Mouse (Mus musculus): Measurements from ENCODE around the gene Dgcr8. TPM values are rescaled to one million over a fixed set of nuclear protein-coding genes. Genes with fewer than 3 reads are reported as not detected.

The Dgcr8 gene
- polyA plus RNA-seq, 1 experiment from 2014 or later: 35.2 TPM

DNA sequence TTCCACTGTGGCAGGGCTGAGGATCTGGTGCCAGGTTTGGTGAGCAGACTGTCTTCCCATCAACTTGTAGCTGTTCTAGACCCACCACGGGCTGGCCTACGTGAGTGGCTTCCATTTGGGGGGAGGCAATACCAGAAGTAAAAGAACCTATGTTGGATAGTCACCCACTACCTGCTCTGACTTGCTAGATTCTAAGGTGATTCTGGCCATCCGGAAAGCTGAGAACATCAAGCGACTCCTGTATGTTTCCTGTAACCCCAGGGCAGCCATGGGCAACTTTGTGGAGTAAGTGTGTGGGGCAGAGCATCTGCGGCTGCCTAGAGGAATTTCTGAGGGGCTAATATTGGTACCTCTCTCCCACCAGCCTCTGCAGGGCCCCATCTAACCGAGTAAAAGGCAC, 36.3 kb downstream of the Dgcr8 start:
- no peak for ATAC-seq (ENCODE audit: low FRiP score)

DNA sequence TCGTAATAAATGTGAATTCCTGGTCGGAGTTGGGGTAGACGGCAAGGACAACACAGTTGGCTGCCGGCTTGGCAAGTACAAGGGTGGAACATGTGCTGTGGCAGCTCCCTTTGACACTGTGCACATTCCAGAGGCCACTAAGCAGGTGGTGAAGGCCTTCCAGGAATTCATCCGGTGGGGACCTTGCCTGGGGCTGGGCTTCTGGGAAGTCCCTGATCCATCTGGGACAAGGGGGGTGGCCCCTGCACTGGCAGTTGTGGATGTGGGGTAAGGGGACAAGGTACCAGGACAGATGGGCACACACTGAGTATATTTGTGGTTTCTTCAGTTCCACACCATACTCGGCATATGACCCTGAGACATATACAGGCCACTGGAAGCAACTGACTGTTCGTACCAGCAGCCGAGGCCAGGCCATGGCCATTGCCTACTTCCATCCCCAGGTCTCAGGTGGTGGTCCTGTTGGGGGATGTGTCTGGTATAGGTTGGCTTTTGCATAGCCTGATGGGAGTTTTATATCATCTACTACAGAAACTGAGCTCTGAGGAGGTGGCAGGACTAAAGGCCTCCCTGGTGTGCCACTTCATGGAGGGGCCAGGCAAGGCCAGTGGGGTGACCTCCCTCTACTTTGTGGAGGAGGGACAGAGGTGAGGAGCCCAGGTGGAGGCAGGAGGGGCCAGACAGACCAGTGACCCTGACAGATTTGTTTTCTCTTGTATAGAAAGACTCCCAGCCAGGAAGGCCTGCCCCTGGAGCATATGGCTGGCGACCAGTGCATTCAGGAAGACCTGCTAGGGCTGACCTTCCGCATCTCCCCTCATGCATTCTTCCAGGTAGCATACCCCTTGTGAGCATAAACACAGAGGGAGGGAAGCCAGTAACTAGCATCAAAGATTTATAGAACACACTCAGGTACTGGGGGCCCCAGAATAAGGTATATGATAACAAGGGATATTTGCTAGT, 37.9 kb downstream of the Dgcr8 start:
- Histone ChIP-seq H3K27me3 (ENCODE audit: control insufficient read depth, insufficient read depth, low read length) (no peaks in the 10 kb centered on the region), H3K4me3 (replicated peaks; ENCODE audit: low read length) (no peak overlapping the region; the same call in 1 of the 2 replicates), H3K27ac (no peak overlapping the region), H3K4me2 (replicated peaks) (peak overlapping the region; percentile 94), H3K9me3 (ENCODE audit: control insufficient read depth, low read length) (no peaks in the 10 kb centered on the region), H3K4me1 (replicated peaks; ENCODE audit: control insufficient read depth, insufficient read depth, low read length) (peaks cover 28% of the 10 kb centered on the region), H3K9ac (peak overlapping the region; percentile 74; the same call in 1 of the 2 replicates), H3K36me3 (replicated peaks; ENCODE audit: control insufficient read depth, insufficient read depth) (peaks cover 65% of the 10 kb centered on the region)
- DNase-seq (ENCODE audit: low spot score) (no peak), ATAC-seq (ENCODE audit: low FRiP score) (no peak)
- WGBS: 67% methylated on average over 10 of the region's 10 CpGs

More for the DNA sequence above, 36.3 kb downstream of the Dgcr8 start:
- DNase-seq (ENCODE audit: low spot score): no peak
- H3K9ac ChIP-seq: no peak overlapping the region
- H3K27me3 ChIP-seq (ENCODE audit: control insufficient read depth, insufficient read depth, low read length): no peaks in the 10 kb centered on the region
- H3K4me1 ChIP-seq (replicated peaks; ENCODE audit: control insufficient read depth, insufficient read depth, low read length): peaks cover 18% of the 10 kb centered on the region
- peaks cover 71% of the 10 kb centered on the region for H3K36me3 ChIP-seq (replicated peaks; ENCODE audit: control insufficient read depth, insufficient read depth)
- no peak overlapping the region for H3K27ac ChIP-seq
- H3K4me3 ChIP-seq (replicated peaks; ENCODE audit: low read length): no peak overlapping the region
- WGBS: 86% methylated on average over 6 of the region's 6 CpGs
- no peaks in the 10 kb centered on the region for H3K9me3 ChIP-seq (ENCODE audit: control insufficient read depth, low read length)
- no peak overlapping the region for H3K4me2 ChIP-seq (replicated peaks)

DNA sequence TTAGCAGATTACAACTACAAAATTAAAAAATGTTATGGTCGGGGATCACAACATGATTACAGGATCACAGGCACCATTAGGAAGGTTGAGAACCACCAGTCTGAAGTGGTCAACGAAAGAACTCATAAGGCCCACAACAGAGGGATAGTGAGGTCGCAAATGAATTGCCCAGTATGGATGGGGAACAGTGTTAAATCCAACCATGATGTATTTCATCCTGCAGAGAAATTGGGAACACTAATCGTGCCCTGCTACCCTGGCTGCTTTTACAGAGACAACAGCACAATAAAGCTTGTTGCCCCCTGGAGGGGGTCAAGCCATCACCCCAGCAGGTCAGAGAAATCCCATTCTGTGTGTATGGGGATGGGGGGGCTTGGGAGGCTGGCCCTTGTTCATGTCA, 38.8 kb downstream of the Dgcr8 start:
- H3K4me1 ChIP-seq (replicated peaks; ENCODE audit: control insufficient read depth, insufficient read depth, low read length): peaks cover 28% of the 10 kb centered on the region
- WGBS: 54% methylated on average over 4 of the region's 4 CpGs
- H3K36me3 ChIP-seq (replicated peaks; ENCODE audit: control insufficient read depth, insufficient read depth): peaks cover 65% of the 10 kb centered on the region

DNA sequence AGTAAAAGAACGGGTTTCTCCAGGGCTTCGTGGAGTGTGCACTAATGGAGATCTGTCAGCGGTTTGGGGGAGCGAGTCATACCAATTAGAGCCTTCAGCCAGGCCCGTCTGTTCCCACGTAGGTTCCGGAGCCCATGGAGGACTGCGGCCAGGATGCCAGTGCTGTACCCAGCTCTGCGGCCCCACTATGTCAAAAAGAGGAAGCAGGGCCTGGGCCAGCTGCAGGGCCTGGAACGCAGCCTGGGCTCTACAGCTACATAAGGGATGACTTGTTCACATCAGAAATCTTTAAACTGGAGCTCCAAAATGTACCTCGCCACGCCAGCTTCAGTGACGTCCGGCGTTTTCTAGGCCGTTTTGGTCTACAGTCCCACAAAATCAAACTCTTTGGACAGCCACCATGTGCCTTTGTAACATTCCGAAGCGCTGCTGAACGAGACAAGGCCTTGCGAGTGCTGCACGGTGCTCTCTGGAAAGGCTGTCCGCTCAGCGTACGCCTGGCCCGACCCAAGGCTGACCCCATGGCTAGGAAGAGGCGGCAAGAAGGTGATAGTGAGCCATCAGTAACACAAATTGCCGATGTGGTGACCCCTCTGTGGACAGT, 39.6 kb downstream of the Dgcr8 start:
- no peaks in the 10 kb centered on the region for H3K27me3 ChIP-seq (ENCODE audit: control insufficient read depth, insufficient read depth, low read length)
- H3K4me2 ChIP-seq (replicated peaks): peak overlapping the region; percentile 94
- H3K27ac ChIP-seq: peak overlapping the region; percentile 87
- WGBS: 8% methylated on average over 27 of the region's 27 CpGs
- peak overlapping the region; percentile 87 for H3K4me3 ChIP-seq (replicated peaks; ENCODE audit: low read length)
- DNase-seq (ENCODE audit: low spot score) (peak; percentile 29), ATAC-seq (ENCODE audit: low FRiP score) (peak; percentile 5)
- H3K9me3 ChIP-seq (ENCODE audit: control insufficient read depth, low read length): no peaks in the 10 kb centered on the region
- peaks cover 28% of the 10 kb centered on the region for H3K4me1 ChIP-seq (replicated peaks; ENCODE audit: control insufficient read depth, insufficient read depth, low read length)
- H3K9ac ChIP-seq: peak overlapping the region; percentile 74
- H3K36me3 ChIP-seq (replicated peaks; ENCODE audit: control insufficient read depth, insufficient read depth): peaks cover 65% of the 10 kb centered on the region

More for the DNA sequence above, 38.8 kb downstream of the Dgcr8 start:
- Histone ChIP-seq H3K27ac (no peak overlapping the region), H3K4me3 (replicated peaks; ENCODE audit: low read length) (peak overlapping the region; percentile 87), H3K9me3 (ENCODE audit: control insufficient read depth, low read length) (no peaks in the 10 kb centered on the region), H3K4me2 (replicated peaks) (peak overlapping the region; percentile 94), H3K27me3 (ENCODE audit: control insufficient read depth, insufficient read depth, low read length) (no peaks in the 10 kb centered on the region), H3K9ac (peak overlapping the region; percentile 74)
- no peak for ATAC-seq (ENCODE audit: low FRiP score)
- DNase-seq (ENCODE audit: low spot score): no peak

DNA sequence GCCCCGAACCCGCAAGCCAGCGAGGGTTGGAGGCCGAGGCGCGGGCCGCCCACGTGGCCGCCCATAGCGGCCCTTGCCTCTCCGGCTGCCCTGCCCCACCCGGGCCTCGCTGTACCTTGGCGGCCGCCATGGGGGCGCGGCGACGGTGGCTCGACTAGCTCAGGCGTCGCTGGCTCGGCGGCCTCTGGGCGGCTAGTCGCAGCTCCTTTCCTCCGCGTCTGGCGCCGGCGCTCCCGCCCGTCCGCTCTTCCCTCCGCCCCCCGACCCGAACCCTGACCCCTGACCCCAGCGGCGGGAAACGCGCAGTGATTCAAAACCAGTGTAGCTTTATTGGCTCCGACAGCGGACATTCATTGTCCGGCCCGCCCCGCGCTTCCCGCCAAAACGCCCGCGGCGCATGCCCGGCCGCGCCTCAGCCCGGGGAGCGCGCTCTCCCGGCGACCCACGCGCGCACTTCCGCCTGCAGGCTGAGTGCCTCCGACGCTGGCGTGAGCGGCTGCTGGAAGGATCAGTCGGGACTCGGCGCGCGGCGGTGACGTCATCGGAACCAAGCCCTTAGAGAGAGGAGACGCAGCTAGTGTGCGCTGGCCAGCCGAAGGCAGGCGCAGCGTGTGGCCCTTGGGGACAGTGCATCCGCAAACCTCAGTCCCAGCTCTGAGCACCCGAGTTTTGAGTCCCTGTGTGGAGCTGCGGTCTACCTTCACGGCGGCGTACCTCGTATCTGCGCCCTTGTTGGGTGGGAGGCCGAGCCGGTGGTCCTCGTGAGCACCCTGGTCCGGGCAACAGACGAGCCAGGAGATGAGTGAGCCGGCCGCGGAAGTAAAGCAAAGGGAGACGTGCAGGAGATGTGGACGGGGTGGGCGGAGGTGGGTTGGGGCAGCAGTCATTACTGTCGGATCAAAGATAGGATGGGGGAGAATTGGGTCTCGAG, 40.3 kb downstream of the Dgcr8 start, which contains the start of the genes Trmt2a and Ranbp1:
TSS of gene Trmt2a (plus strand) at position 247 of the 931 bp plus-strand sequence.
TSS of gene Ranbp1 (minus strand) at position 300 of the 931 bp plus-strand sequence.
- H3K4me1 ChIP-seq (replicated peaks; ENCODE audit: control insufficient read depth, insufficient read depth, low read length): peaks cover 28% of the 10 kb centered on the region
- no peaks in the 10 kb centered on the region for H3K27me3 ChIP-seq (ENCODE audit: control insufficient read depth, insufficient read depth, low read length)
- H3K9ac ChIP-seq: peak within 1 kb of the TSS; percentile 74
- ATAC-seq (ENCODE audit: low FRiP score): peak; percentile 96
- peak within 1 kb of the TSS; percentile 87 for H3K4me3 ChIP-seq (replicated peaks; ENCODE audit: low read length)
- WGBS: under 1% methylated on average over 92 of the region's 102 CpGs
- peak; percentile 99 for DNase-seq (ENCODE audit: low spot score)
- H3K4me2 ChIP-seq (replicated peaks): peak within 1 kb of the TSS; percentile 94
- H3K36me3 ChIP-seq (replicated peaks; ENCODE audit: control insufficient read depth, insufficient read depth): peaks cover 65% of the 10 kb centered on the region
- peak within 1 kb of the TSS; percentile 87 for H3K27ac ChIP-seq
- no peaks in the 10 kb centered on the region for H3K9me3 ChIP-seq (ENCODE audit: control insufficient read depth, low read length)

DNA sequence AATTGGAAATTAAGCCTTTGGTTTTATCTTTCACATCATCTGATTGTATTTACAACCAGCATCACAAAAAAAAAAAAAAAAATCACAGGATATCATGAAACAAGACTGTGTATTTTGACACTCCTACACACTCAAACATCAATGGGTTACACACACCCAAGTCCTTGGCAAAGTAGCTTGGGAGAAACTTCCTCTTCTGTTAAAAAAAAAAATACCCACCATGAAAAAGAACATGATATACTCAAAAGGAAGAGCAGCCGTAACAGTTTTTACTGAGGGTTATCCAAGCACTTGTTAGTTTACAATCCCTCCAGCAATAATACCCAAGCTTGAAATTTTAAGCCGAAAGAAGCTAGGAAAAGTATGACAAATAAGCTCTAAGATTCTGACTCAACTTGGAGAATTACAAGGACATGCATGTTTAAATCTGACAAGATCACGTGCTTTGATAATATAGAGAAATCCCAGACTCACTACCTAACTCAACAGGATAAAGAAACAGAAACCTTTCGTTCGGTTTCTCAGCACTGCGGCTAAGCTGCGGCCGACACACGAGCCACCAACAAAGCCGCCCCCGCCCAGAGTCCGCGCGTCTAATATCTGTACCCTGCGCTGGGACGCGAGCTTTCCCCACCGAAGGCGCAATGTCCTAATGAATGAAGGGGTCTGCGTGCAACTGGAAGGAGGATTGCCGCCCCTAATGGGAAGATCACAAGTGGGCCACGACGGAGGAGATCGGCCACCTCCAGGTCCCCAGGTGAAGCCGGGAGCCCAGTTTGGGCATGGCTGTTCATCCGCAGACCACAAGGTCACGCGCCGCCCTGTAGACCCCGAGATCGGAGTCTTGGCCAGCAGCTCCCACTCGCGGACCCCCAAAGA, 41.3 kb downstream of the Dgcr8 start:
- Histone ChIP-seq H3K4me1 (replicated peaks; ENCODE audit: control insufficient read depth, insufficient read depth, low read length) (peaks cover 28% of the 10 kb centered on the region), H3K27ac (peak overlapping the region; percentile 87), H3K36me3 (replicated peaks; ENCODE audit: control insufficient read depth, insufficient read depth) (peaks cover 65% of the 10 kb centered on the region), H3K27me3 (ENCODE audit: control insufficient read depth, insufficient read depth, low read length) (no peaks in the 10 kb centered on the region), H3K9ac (peak overlapping the region; percentile 74), H3K4me2 (replicated peaks) (peak overlapping the region; percentile 94), H3K4me3 (replicated peaks; ENCODE audit: low read length) (peak overlapping the region; percentile 87), H3K9me3 (ENCODE audit: control insufficient read depth, low read length) (no peaks in the 10 kb centered on the region)
- no peak; the same call in 1 of the 2 replicates for ATAC-seq (ENCODE audit: low FRiP score)
- no peak for DNase-seq (ENCODE audit: low spot score)
- WGBS: 1% methylated on average over 33 of the region's 33 CpGs

DNA sequence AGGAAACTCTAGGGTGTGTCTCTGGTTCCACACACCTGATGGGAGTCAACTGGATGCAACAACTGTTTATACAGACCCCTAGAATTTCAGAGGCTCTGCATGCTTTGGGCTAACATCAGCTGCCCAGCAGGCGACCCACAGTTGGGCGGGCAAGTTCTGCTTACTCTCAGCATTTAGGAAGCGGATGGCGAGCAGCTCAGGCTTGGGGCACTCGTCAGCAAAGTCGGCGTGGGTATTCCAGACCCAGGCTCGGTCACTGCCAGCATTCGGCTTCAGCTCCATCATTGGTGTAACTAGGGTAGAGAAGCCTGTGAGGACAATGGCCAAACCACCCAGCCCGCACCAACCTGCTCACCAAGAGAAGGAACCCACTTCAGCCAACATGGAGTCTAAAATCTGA, 47.5 kb downstream of the Dgcr8 start:
- no peaks in the 10 kb centered on the region; the same call in 1 of the 2 replicates for H3K4me1 ChIP-seq (replicated peaks; ENCODE audit: control insufficient read depth, insufficient read depth, low read length)
- 94% methylated on average over 10 of the region's 10 CpGs for WGBS
- H3K27ac ChIP-seq: no peak overlapping the region
- ATAC-seq (ENCODE audit: low FRiP score): no peak
- H3K36me3 ChIP-seq (replicated peaks; ENCODE audit: control insufficient read depth, insufficient read depth): peaks cover 95% of the 10 kb centered on the region
- no peak overlapping the region for H3K4me2 ChIP-seq (replicated peaks)
- H3K9me3 ChIP-seq (ENCODE audit: control insufficient read depth, low read length): no peaks in the 10 kb centered on the region
- no peaks in the 10 kb centered on the region for H3K27me3 ChIP-seq (ENCODE audit: control insufficient read depth, insufficient read depth, low read length)
- H3K4me3 ChIP-seq (replicated peaks; ENCODE audit: low read length): no peak overlapping the region
- H3K9ac ChIP-seq: no peak overlapping the region
- no peak for DNase-seq (ENCODE audit: low spot score)

Data from hindbrain, embryonic 14.5 days (tissue).